In genomic region chr19:15583106-15583781, GRCm38 (mm10) we compare ENCODE assay signal across 20 mouse cellular contexts.
DNase-seq lines count a peak whose midpoint lies in the region; ATAC-seq and TF ChIP-seq lines count a peak whose summit lies in the region.
"Had no signal": no experiment of that assay in that cellular context is flagged by ENCODE, and none has a peak within 500 bp of the region (broad histone marks: within the 10 kb centered on the region; RNA-seq: fewer than 3 reads in every experiment).

No protein-coding gene starts in this region.

- no peak overlapping the region for H3K4me2 ChIP-seq in midbrain, embryonic 11.5 days
- H3K4me2 ChIP-seq in midbrain, postnatal 0 days (ENCODE audit: low read depth, low read length, poor library complexity, severe bottlenecking), result no peak overlapping the region
- no peak overlapping the region for H3K4me2 ChIP-seq in hindbrain, embryonic 13.5 days
- H3K4me2 ChIP-seq: forebrain, embryonic 13.5 days had no signal

- no peak overlapping the region for H3K9ac ChIP-seq in midbrain, embryonic 11.5 days (ENCODE audit: low read length)
- H3K9ac ChIP-seq in midbrain, postnatal 0 days (replicated peaks; ENCODE audit: low read length, poor library complexity, severe bottlenecking), result no peak overlapping the region
- H3K9ac ChIP-seq in hindbrain, embryonic 13.5 days, result no peak overlapping the region
- H3K9ac ChIP-seq: forebrain, embryonic 13.5 days; forebrain, postnatal 0 days had no signal

- no peaks in the 10 kb centered on the region for H3K9me3 ChIP-seq in midbrain, embryonic 11.5 days (ENCODE audit: control insufficient read depth, low read length)
- H3K9me3 ChIP-seq in midbrain, postnatal 0 days (ENCODE audit: low read length), result no peaks in the 10 kb centered on the region
- peaks cover 10% of the 10 kb centered on the region; the same call in 1 of the 2 replicates for H3K9me3 ChIP-seq in hindbrain, embryonic 13.5 days
- H3K9me3 ChIP-seq: embryonic facial prominence, embryonic 10.5 days; forebrain, embryonic 13.5 days; heart, embryonic 10.5 days had no signal

- peaks cover 11% of the 10 kb centered on the region for H3K4me1 ChIP-seq in midbrain, embryonic 11.5 days (ENCODE audit: control insufficient read depth, insufficient read depth, low read length)
- H3K4me1 ChIP-seq in midbrain, postnatal 0 days (ENCODE audit: insufficient read depth, low read length), result no peaks in the 10 kb centered on the region
- H3K4me1 ChIP-seq in hindbrain, embryonic 13.5 days (replicated peaks), result peaks cover 19% of the 10 kb centered on the region

- intact Hi-C loops in heart, postnatal 10 days (cut with DNase I), result no loop called here

- DNase-seq in midbrain, embryonic 11.5 days (ENCODE audit: low spot score, missing footprints), result peak; percentile 90
- no peak for DNase-seq in midbrain, postnatal 0 days (ENCODE audit: low spot score)
- DNase-seq in embryo, embryonic 11 days, result peak; percentile 16
- peak; percentile 58 for DNase-seq in retina, embryonic 14.5 days (ENCODE audit: low spot score)
- no peak for DNase-seq in kidney, adult 9 months
- DNase-seq in heart, adult 9 months (ENCODE audit: low spot score in 2 of 2), result no peak
- DNase-seq in heart, postnatal 10 days, result no peak
- DNase-seq: adrenal gland, adult 2 months; adrenal gland, postnatal 25 days; cerebellum, adult 2 months; cerebellum, postnatal 10 days; forebrain, postnatal 0 days; gastrocnemius, postnatal 14 days; heart, adult 11 months; heart, postnatal 14 days had no signal

- H3K4me3 ChIP-seq in midbrain, embryonic 11.5 days (ENCODE audit: low read depth, low read length), result no peak overlapping the region
- no peak overlapping the region for H3K4me3 ChIP-seq in midbrain, postnatal 0 days (ENCODE audit: low read depth, low read length)
- H3K4me3 ChIP-seq in hindbrain, embryonic 13.5 days, result no peak overlapping the region
- H3K4me3 ChIP-seq: embryonic facial prominence, embryonic 10.5 days; forebrain, embryonic 13.5 days; heart, embryonic 10.5 days had no signal

- WGBS in midbrain, embryonic 11.5 days, result 31% methylated on average over 8 of the region's 8 CpGs
- whole genome bisulfite sequencing in midbrain, postnatal 0 days, result 27% methylated on average over 8 of the region's 8 CpGs
- WGBS in hindbrain, embryonic 13.5 days, result 26% methylated on average over 8 of the region's 8 CpGs

- H3K36me3 ChIP-seq in midbrain, embryonic 11.5 days (ENCODE audit: control insufficient read depth, insufficient read depth, low read length), result no peaks in the 10 kb centered on the region
- no peaks in the 10 kb centered on the region for H3K36me3 ChIP-seq in midbrain, postnatal 0 days (ENCODE audit: insufficient read depth, low read length)
- no peaks in the 10 kb centered on the region for H3K36me3 ChIP-seq in hindbrain, embryonic 13.5 days
- H3K36me3 ChIP-seq: embryonic facial prominence, embryonic 10.5 days; heart, embryonic 10.5 days had no signal

- no peak for TF ChIP-seq CTCF in midbrain, postnatal 0 days (IDR thresholded peaks at IDR 0.05)

- H3K27me3 ChIP-seq in midbrain, embryonic 11.5 days (ENCODE audit: control insufficient read depth, insufficient read depth, low read length), result no peaks in the 10 kb centered on the region
- no peaks in the 10 kb centered on the region for H3K27me3 ChIP-seq in midbrain, postnatal 0 days (ENCODE audit: insufficient read depth, low read length)
- 0 out of 2 replicates have a peak, but pooled peaks cover 4% of the 10 kb centered on the region for H3K27me3 ChIP-seq in hindbrain, embryonic 13.5 days

- H3K27ac ChIP-seq in midbrain, embryonic 11.5 days (ENCODE audit: low read depth, low read length), result no peak overlapping the region; the same call in 1 of the 2 replicates
- H3K27ac ChIP-seq in midbrain, postnatal 0 days (ENCODE audit: low read depth, low read length), result no peak overlapping the region
- H3K27ac ChIP-seq in hindbrain, embryonic 13.5 days, result 0 out of 2 replicates have a peak overlapping the region, but pooled peaks have one; percentile 26
- H3K27ac ChIP-seq: embryonic facial prominence, embryonic 10.5 days; forebrain, embryonic 13.5 days; heart, embryonic 10.5 days had no signal

- ATAC-seq in midbrain, embryonic 11.5 days (ENCODE audit: low FRiP score), result no peak
- ATAC-seq in midbrain, postnatal 0 days (ENCODE audit: low FRiP score), result no peak
- ATAC-seq in hindbrain, embryonic 13.5 days (ENCODE audit: low FRiP score), result no peak
- ATAC-seq: forebrain, embryonic 13.5 days; forebrain, postnatal 0 days; inflammation-experienced regulatory T-cells, adult 6 months had no signal

Comparison
In these comparisons a context has a peak if more than half of its experiments do, and no peak if none do; other contexts are left out.
1. DNase-seq: peak in midbrain, embryonic 11.5 days (single experiment), embryo, embryonic 11 days (single experiment) and retina, embryonic 14.5 days (single experiment); none in midbrain, postnatal 0 days (single experiment), kidney, adult 9 months (single experiment), heart, adult 9 months (0 of 2) and heart, postnatal 10 days (0 of 2).